8 mouse cellular contexts compared by ENCODE assay signal in the genomic region with DNA sequence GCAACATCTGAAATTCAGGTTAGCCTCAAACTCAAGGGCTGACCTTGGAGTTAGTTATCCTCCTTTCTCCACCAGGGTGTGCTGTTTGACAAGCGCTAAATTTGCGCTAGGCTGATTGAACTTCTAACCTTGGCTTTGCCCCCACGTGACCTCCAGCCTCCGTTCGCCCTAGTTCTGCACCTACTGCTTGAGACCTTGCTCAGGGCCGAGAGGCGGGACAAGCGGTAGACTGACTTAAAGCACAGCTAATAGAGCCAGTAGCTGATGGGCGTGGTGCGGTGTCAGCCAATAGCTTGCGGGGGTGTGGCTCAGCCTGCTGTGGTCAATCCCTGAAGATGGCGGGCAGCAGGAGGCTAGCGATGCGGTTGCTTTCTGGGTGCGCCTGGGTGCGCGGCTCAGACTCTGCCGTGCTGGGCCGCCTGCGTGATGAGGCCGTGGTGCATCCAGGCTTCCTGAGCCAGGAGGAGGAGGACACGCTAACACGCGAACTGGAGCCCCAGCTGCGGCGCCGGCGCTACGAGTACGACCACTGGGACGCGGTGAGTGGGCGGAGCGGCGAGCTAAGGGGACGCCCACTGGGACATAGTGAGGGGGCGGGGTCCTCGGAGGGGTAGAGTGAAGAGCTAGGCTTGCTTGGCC. TPM values are rescaled to one million over a fixed set of nuclear protein-coding genes. Genes with fewer than 3 reads are reported as not detected.
DNase-seq lines count a peak whose midpoint lies in the region; ATAC-seq and TF ChIP-seq lines count a peak whose summit lies in the region.

Gene Alkbh7 (plus strand): TSS at position 311 of the 639 bp plus-strand sequence.

- H3K79me2 ChIP-seq in C2C12 (ENCODE audit: control insufficient read depth, insufficient read depth) (peaks cover 7% of the 10 kb centered on the region), myocyte (ENCODE audit: control insufficient read depth, insufficient read depth) (no peaks in the 10 kb centered on the region)
- H3K79me2 ChIP-seq in liver, adult 2 months (ENCODE audit: control insufficient read depth, insufficient read depth, low read length): no peaks in the 10 kb centered on the region

- peak within 1 kb of the TSS; percentile 72; the same call in 1 of the 2 replicates for H3K9ac ChIP-seq in heart, embryonic 11.5 days (ENCODE audit: low read depth, low read length)
- H3K9ac ChIP-seq in kidney, embryonic 16.5 days (replicated peaks; ENCODE audit: low read length): peak within 1 kb of the TSS; percentile 74
- H3K9ac ChIP-seq in liver, adult 2 months (ENCODE audit: low read depth, low read length): peak within 1 kb of the TSS; percentile 76

- no peak within 1 kb of the TSS; the same call in 1 of the 2 replicates for H3K27ac ChIP-seq in heart, embryonic 11.5 days (ENCODE audit: low read depth, low read length)
- H3K27ac ChIP-seq in kidney, embryonic 16.5 days (ENCODE audit: low read length): peak within 1 kb of the TSS; percentile 70; the same call in 1 of the 2 replicates
- H3K27ac ChIP-seq in liver, adult 2 months (replicated peaks; ENCODE audit: insufficient read depth, low read depth, low read length): peak within 1 kb of the TSS; percentile 54

- ATAC-seq in heart, embryonic 11.5 days (replicated peaks; ENCODE audit: insufficient number of reproducible peaks, low FRiP score, low TSS enrichment): peak; percentile 99
- ATAC-seq in kidney, embryonic 16.5 days (ENCODE audit: low FRiP score, low TSS enrichment): peak; percentile 99

- peaks cover 41% of the 10 kb centered on the region for H3K4me1 ChIP-seq in erythroblast, embryonic 14.5 days (ENCODE audit: control insufficient read depth)
- H3K4me1 ChIP-seq in heart, embryonic 11.5 days (ENCODE audit: control insufficient read depth, insufficient read depth, low read length): peaks cover 23% of the 10 kb centered on the region
- H3K4me1 ChIP-seq in kidney, embryonic 16.5 days (ENCODE audit: insufficient read depth, low read length): peaks cover 11% of the 10 kb centered on the region
- 0 out of 2 replicates have a peak, but pooled peaks cover 2% of the 10 kb centered on the region for H3K4me1 ChIP-seq in liver, adult 2 months (ENCODE audit: control insufficient read depth, insufficient read depth, low read length)

- TF ChIP-seq CTCF in C2C12 (IDR thresholded peaks at IDR 0.05; ENCODE audit: control insufficient read depth, insufficient read depth, insufficient read length): peak; percentile 23
- peak; percentile 63; the same call in 1 of the 2 replicates for TF ChIP-seq CTCF in brain, embryonic 14.5 days (IDR thresholded peaks at IDR 0.05; ENCODE audit: borderline replicate concordance, extremely low read depth, insufficient read depth, insufficient read length)
- TF ChIP-seq CTCF in liver, adult 2 months (IDR thresholded peaks at IDR 0.05; ENCODE audit: low read depth, low read length): peak; percentile 67

- peaks cover 2% of the 10 kb centered on the region; the same call in 1 of the 2 replicates for H3K9me3 ChIP-seq in erythroblast, embryonic 14.5 days (ENCODE audit: control insufficient read depth, low read length)
- no peaks in the 10 kb centered on the region for H3K9me3 ChIP-seq in heart, embryonic 11.5 days (replicated peaks; ENCODE audit: control insufficient read depth, low read length)
- H3K9me3 ChIP-seq in kidney, embryonic 16.5 days (ENCODE audit: low read length): no peaks in the 10 kb centered on the region

- H3ac ChIP-seq in C2C12 (ENCODE audit: control insufficient read depth, insufficient read length, low read depth) (peak within 1 kb of the TSS; percentile 73), myocyte (ENCODE audit: control insufficient read depth, insufficient read length) (peak within 1 kb of the TSS; percentile 26)

- H3K27me3 ChIP-seq in C2C12 (ENCODE audit: control insufficient read depth, insufficient read depth, insufficient read length) (no peaks in the 10 kb centered on the region), myocyte (ENCODE audit: control insufficient read depth, insufficient read depth, insufficient read length) (no peaks in the 10 kb centered on the region)
- H3K27me3 ChIP-seq in erythroblast, embryonic 14.5 days (ENCODE audit: control insufficient read depth): no peaks in the 10 kb centered on the region
- H3K27me3 ChIP-seq in heart, embryonic 11.5 days (ENCODE audit: control insufficient read depth, insufficient read depth, low read length): no peaks in the 10 kb centered on the region
- H3K27me3 ChIP-seq in kidney, embryonic 16.5 days (ENCODE audit: insufficient read depth, low read length): no peaks in the 10 kb centered on the region
- H3K27me3 ChIP-seq in liver, adult 2 months (ENCODE audit: control insufficient read depth, insufficient read depth, low read length): no peaks in the 10 kb centered on the region
- H3K27me3 ChIP-seq in splenic B cell, adult 2 months (ENCODE audit: control insufficient read depth, insufficient read depth, low read length, poor library complexity, severe bottlenecking): no peaks in the 10 kb centered on the region

- 0% methylated on average over 38 of the region's 38 CpGs for WGBS in heart, embryonic 11.5 days (ENCODE audit: insufficient replicate concordance)
- WGBS in kidney, embryonic 16.5 days: under 1% methylated on average over 37 of the region's 38 CpGs
- WGBS in liver, adult 2 months: under 1% methylated on average over 38 of the region's 38 CpGs

- peak within 1 kb of the TSS; percentile 51 for H3K4me3 ChIP-seq in C2C12 (ENCODE audit: insufficient read depth, poor library complexity, severe bottlenecking)
- H3K4me3 ChIP-seq in erythroblast, embryonic 14.5 days (replicated peaks): peak within 1 kb of the TSS; percentile 83
- H3K4me3 ChIP-seq in heart, embryonic 11.5 days (ENCODE audit: low read depth, low read length): peak within 1 kb of the TSS; percentile 76
- peak within 1 kb of the TSS; percentile 86 for H3K4me3 ChIP-seq in kidney, embryonic 16.5 days (ENCODE audit: low read length)
- peak within 1 kb of the TSS; percentile 79 for H3K4me3 ChIP-seq in liver, adult 2 months (ENCODE audit: insufficient read depth, low read depth, low read length)
- H3K4me3 ChIP-seq in myocyte: peak within 1 kb of the TSS; percentile 36

- H3K79me3 ChIP-seq in C2C12 (ENCODE audit: low read depth): peaks cover 7% of the 10 kb centered on the region

- H3K36me3 ChIP-seq in C2C12 (ENCODE audit: control insufficient read depth, insufficient read depth): peaks cover 39% of the 10 kb centered on the region
- H3K36me3 ChIP-seq in erythroblast, embryonic 14.5 days (ENCODE audit: control insufficient read depth): peaks cover 81% of the 10 kb centered on the region
- peaks cover 25% of the 10 kb centered on the region for H3K36me3 ChIP-seq in heart, embryonic 11.5 days (ENCODE audit: control insufficient read depth, insufficient read depth, low read length)
- peaks cover 49% of the 10 kb centered on the region for H3K36me3 ChIP-seq in kidney, embryonic 16.5 days (ENCODE audit: insufficient read depth, low read length)
- H3K36me3 ChIP-seq in liver, adult 2 months (ENCODE audit: control insufficient read depth, insufficient read depth, low read length): peaks cover 7% of the 10 kb centered on the region; the same call in 1 of the 2 replicates
- H3K36me3 ChIP-seq in myocyte (ENCODE audit: control insufficient read depth, insufficient read depth): peaks cover 8% of the 10 kb centered on the region
- no peaks in the 10 kb centered on the region; the same call in 1 of the 2 replicates for H3K36me3 ChIP-seq in splenic B cell, adult 2 months (ENCODE audit: control insufficient read depth, insufficient read depth, low read length, poor library complexity, severe bottlenecking)

- DNase-seq in brain, embryonic 14.5 days (ENCODE audit: low read depth): peak; percentile 98
- peak; percentile 99 for DNase-seq in liver, adult 2 months (ENCODE audit: extremely low read depth, low read depth, low spot score)
- peak; percentile 99 for DNase-seq in splenic B cell, adult 2 months (ENCODE audit: low read depth, low spot score)

- no peak for TF ChIP-seq POLR2A in brain, embryonic 14.5 days (IDR thresholded peaks at IDR 0.05; ENCODE audit: borderline replicate concordance, extremely low read depth, insufficient read depth, insufficient read length, poor library complexity, severe bottlenecking)
- TF ChIP-seq POLR2A in liver, adult 2 months (IDR thresholded peaks at IDR 0.05; ENCODE audit: extremely low read depth, insufficient read depth, low read length): 0 out of 2 replicates have a peak, but pooled peaks have one; percentile 50
- peak; percentile 77 for TF ChIP-seq POLR2A in myocyte (IDR thresholded peaks at IDR 0.05; ENCODE audit: insufficient read length, low read depth)

- peak within 1 kb of the TSS; percentile 76 for H3K4me2 ChIP-seq in heart, embryonic 11.5 days
- peak within 1 kb of the TSS; percentile 62 for H3K4me2 ChIP-seq in kidney, embryonic 16.5 days (replicated peaks; ENCODE audit: low read depth, low read length)
- H3K4me2 ChIP-seq in myocyte (ENCODE audit: low read depth): peak within 1 kb of the TSS; percentile 86

TF ChIP-seq in C2C12, 6 proteins besides CTCF, POLR2A, EP300 and RAD21:
- no peak for TF ChIP-seq CEBPB (IDR thresholded peaks at IDR 0.05; ENCODE audit: low read depth)
- peak; percentile 99 for TF ChIP-seq USF1 (IDR thresholded peaks at IDR 0.05; ENCODE audit: low read depth)
- no peak for TF ChIP-seq FOSL1 (IDR thresholded peaks at IDR 0.05; ENCODE audit: insufficient read depth, low read length, poor library complexity, severe bottlenecking)
- TF ChIP-seq MYOG (IDR thresholded peaks at IDR 0.05; ENCODE audit: control insufficient read depth, extremely low read depth, insufficient read length): no peak
- TF ChIP-seq MAX (IDR thresholded peaks at IDR 0.05): peak; percentile 87
- no peak for TF ChIP-seq MYOD1 (IDR thresholded peaks at IDR 0.05; ENCODE audit: control insufficient read depth, insufficient read length, low read depth)

TF ChIP-seq in myocyte, 11 proteins besides CTCF, POLR2A, EP300 and RAD21 (continues in another document):
- peak in 1 of 3 experiments; percentile 12 for TF ChIP-seq MYOD1 (IDR thresholded peaks at IDR 0.05; ENCODE audit: control insufficient read depth in 1 of 3, insufficient read length in 2 of 3, low read depth in 2 of 3)
- TF ChIP-seq MYOG (IDR thresholded peaks at IDR 0.05; ENCODE audit: control insufficient read depth in 1 of 3, insufficient read depth in 1 of 3, insufficient read length in 2 of 3, low read depth in 2 of 3): no peak
- peak; percentile 98 for TF ChIP-seq POLR2AphosphoS2 (IDR thresholded peaks at IDR 0.05; ENCODE audit: insufficient read length, low read depth)
- peak; percentile 99 for TF ChIP-seq USF1 (IDR thresholded peaks at IDR 0.05; ENCODE audit: low read depth)
- TF ChIP-seq TCF3 (IDR thresholded peaks at IDR 0.05; ENCODE audit: insufficient read length, low read depth): no peak

RNA-seq across cellular contexts. Expression of gene Alkbh7, which starts in this region (rescaled TPM):
- polyA plus RNA-seq in C2C12 (2012; fragmentation: generic; extraction: Trizol) (24.1 TPM), myocyte (2012; fragmentation: generic; extraction: Trizol) (61.9 TPM)
- 30.2 and 40.4 TPM in 2 replicates for polyA plus RNA-seq in brain, embryonic 14.5 days (2012; rRNA removed)
- 2.1 and 2.9 TPM in 2 replicates for polyA plus RNA-seq in erythroblast, embryonic 14.5 days (2012)
- 49.4 and 50.8 TPM in 2 replicates for polyA plus RNA-seq in heart, embryonic 11.5 days (2014; fragmentation: Nextera tagmentation; extraction: Ambion mirVana)
- 57.4 and 58.0 TPM in 2 replicates for polyA plus RNA-seq in kidney, embryonic 16.5 days (2015; fragmentation: Nextera tagmentation; extraction: Ambion mirVana)
- 23.2 and 24.4 TPM in 2 replicates for total RNA-seq in liver, adult 2 months (2014; rRNA removed)
- 42.0 and 51.1 TPM in 2 replicates for polyA plus RNA-seq in liver, adult 2 months (2012; rRNA removed)

Comparison
In these comparisons a context has a peak if more than half of its experiments do, and no peak if none do; other contexts are left out.
1. H3K4me3 ChIP-seq: peak in every context shown above with its lines; median percentile 86 in kidney, embryonic 16.5 days; 83 in erythroblast, embryonic 14.5 days; 79 in liver, adult 2 months; 76 in heart, embryonic 11.5 days; 51 in C2C12; 36 in myocyte.